Mouse (Mus musculus) CH12.LX (cell line): ENCODE results near the gene Vmac.

Experiments
- CTCF ChIP-seq, 2 experiments: IDR thresholded peaks in 1 of 2; conservative IDR thresholded peaks in 1 of 2; 2 replicates each; pipeline ENCODE4 v1.5.1; 2011 to 2012; ENCODE audit warnings: low read depth in 2 of 2, low read length in 2 of 2, improper control_type of control experiment in 1 of 2, inconsistent platforms in 1 of 2, mild to moderate bottlenecking in 1 of 2, moderate library complexity in 1 of 2
- E2F4 ChIP-seq: IDR thresholded peaks from 2 replicates; pipeline ENCODE4 v1.6.1; 2011; ENCODE audit warnings: low read depth, low read length, improper control_type of control experiment; ENCODE audit not compliant: insufficient replicate concordance
- MAZ ChIP-seq: IDR thresholded peaks from 2 replicates; pipeline ENCODE4 v1.6.1; 2012; ENCODE audit warnings: low read depth, mild to moderate bottlenecking, inconsistent platforms, low read length, improper control_type of control experiment, moderate library complexity
- NRF1 ChIP-seq: IDR thresholded peaks from 2 replicates; pipeline ENCODE4 v1.6.1; 2014; ENCODE audit warnings: low read depth, mild to moderate bottlenecking, inconsistent platforms, low read length, improper control_type of control experiment, moderate library complexity
- POLR2A ChIP-seq: IDR thresholded peaks from 2 replicates; pipeline ENCODE4 v1.6.1; 2011; ENCODE audit warnings: low read depth, mild to moderate bottlenecking, improper control_type of control experiment, low read length
- RCOR1 ChIP-seq: conservative IDR thresholded peaks from 2 replicates; pipeline ENCODE4 v1.6.1; 2012; ENCODE audit warnings: low read depth, mild to moderate bottlenecking, inconsistent platforms, low read length, improper control_type of control experiment
- SIN3A ChIP-seq: IDR thresholded peaks from 2 replicates; pipeline ENCODE4 v1.6.1; 2012; ENCODE audit warnings: low read length, improper control_type of control experiment, inconsistent platforms
- TBP ChIP-seq: conservative IDR thresholded peaks from 2 replicates; pipeline ENCODE4 v1.6.1; 2011; ENCODE audit warnings: low read depth, low read length, improper control_type of control experiment
- USF1 ChIP-seq: IDR thresholded peaks from 2 replicates; pipeline ENCODE4 v1.6.1; 2014; ENCODE audit warnings: low read depth, mild to moderate bottlenecking, inconsistent platforms, low read length, improper control_type of control experiment
- ZNF384 ChIP-seq: IDR thresholded peaks from 2 replicates; pipeline ENCODE4 v1.6.1; 2012; ENCODE audit warnings: low read depth, low read length, improper control_type of control experiment, inconsistent platforms

- TF ChIP-seq CTCF (conservative IDR thresholded peaks at IDR 0.05 in 1 of 2, IDR thresholded peaks at IDR 0.05 in 1 of 2; ENCODE audit: low read depth in 2 of 2, low read length in 2 of 2) (no peak), POLR2A (no peak), TBP (no peak), RCOR1 (no peak), ZNF384 (no peak), USF1 (no peak), E2F4 (no peak), SIN3A (no peak), NRF1 (no peak), MAZ (no peak)
These were observed 51.4 kb downstream of the Vmac start for GRCm38 (mm10) chr17:56666384-56666783.
